Mouse (Mus musculus): ENCODE measurements around the gene Atp8b4. TPM values are rescaled to one million over a fixed set of nuclear protein-coding genes. Genes with fewer than 3 reads are reported as not detected.
A peak's percentile ranks its signal among the peaks of the same experiment; 100 is the strongest.

Atp8b4 gene
- polyA plus RNA-seq, 1 experiment: not detected

DNA sequence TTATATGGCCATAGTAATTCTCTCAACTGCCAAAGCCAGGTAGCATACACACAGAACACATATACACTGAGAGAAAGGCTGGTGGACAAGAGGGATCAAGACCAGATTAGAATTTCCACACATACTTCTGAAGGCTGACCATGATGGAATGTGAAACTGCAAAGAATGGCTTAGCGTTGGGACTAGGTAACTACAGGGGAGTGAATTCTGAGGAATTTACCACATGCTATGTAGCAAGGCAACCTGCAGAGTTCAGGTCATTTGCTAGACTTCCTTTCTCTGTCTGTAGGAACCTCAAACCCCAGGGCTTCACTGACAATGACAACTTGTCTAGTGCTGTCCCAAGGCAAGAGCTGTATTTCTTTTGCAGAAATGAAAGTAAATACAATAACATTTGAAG lies 189.4 kb downstream of the Atp8b4 start:
- Histone ChIP-seq H3K27me3 (ENCODE audit: control insufficient read depth, insufficient read depth, low read length, poor library complexity, severe bottlenecking) (no peaks in the 10 kb centered on the region), H3K9me3 (replicated peaks; ENCODE audit: control insufficient read depth, insufficient read depth, low read length, poor library complexity, severe bottlenecking) (no peaks in the 10 kb centered on the region)
- TF ChIP-seq POLR2A (IDR thresholded peaks at IDR 0.05; ENCODE audit: insufficient read depth, low read length): no peak
- no peak for TF ChIP-seq CTCF (IDR thresholded peaks at IDR 0.05; ENCODE audit: low read depth, low read length)
- no peak for TF ChIP-seq EP300 (IDR thresholded peaks at IDR 0.05; ENCODE audit: insufficient read depth, low read depth, low read length)

DNA sequence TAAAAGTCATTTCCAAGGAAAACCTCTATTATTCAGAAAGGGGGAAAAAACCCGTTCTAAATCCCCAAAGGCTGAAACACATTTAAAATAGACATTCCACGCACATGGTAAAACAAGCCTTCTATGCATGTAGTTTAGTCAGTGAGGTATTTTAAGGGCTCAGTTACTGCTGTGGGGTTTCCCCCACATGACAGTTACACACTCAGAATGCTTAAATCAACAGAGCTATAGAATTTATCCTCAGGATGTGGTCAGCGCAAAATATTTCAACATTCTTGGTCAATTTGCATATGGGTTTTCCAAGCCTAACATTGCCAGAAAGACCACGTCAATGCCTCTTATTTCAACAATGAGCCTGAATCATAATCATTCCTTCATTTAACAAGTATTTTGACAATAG lies 190.5 kb downstream of the Atp8b4 start:
- no peak overlapping the region for H3K4me3 ChIP-seq (ENCODE audit: low read depth, low read length)
- H3K9ac ChIP-seq (ENCODE audit: low read depth, poor library complexity, severe bottlenecking): no peak overlapping the region
- no peak overlapping the region for H3K27ac ChIP-seq (ENCODE audit: insufficient read depth, low read length)
- no peaks in the 10 kb centered on the region for H3K9me3 ChIP-seq (replicated peaks; ENCODE audit: control insufficient read depth, insufficient read depth, low read length, poor library complexity, severe bottlenecking)
- no peaks in the 10 kb centered on the region for H3K4me1 ChIP-seq (ENCODE audit: control insufficient read depth, insufficient read depth, low read length)
- no peaks in the 10 kb centered on the region for H3K27me3 ChIP-seq (ENCODE audit: control insufficient read depth, insufficient read depth, low read length, poor library complexity, severe bottlenecking)
- no peaks in the 10 kb centered on the region for H3K36me3 ChIP-seq (ENCODE audit: control insufficient read depth, insufficient read depth, low read length, poor library complexity, severe bottlenecking)
- no peak for TF ChIP-seq POLR2A (IDR thresholded peaks at IDR 0.05; ENCODE audit: insufficient read depth, low read length)
- no peak for TF ChIP-seq CTCF (IDR thresholded peaks at IDR 0.05; ENCODE audit: low read depth, low read length)
- no peak for TF ChIP-seq EP300 (IDR thresholded peaks at IDR 0.05; ENCODE audit: insufficient read depth, low read depth, low read length)

More for the DNA sequence above, 189.4 kb downstream of the Atp8b4 start:
- Histone ChIP-seq H3K4me3 (ENCODE audit: low read depth, low read length) (no peak overlapping the region), H3K27ac (ENCODE audit: insufficient read depth, low read length) (no peak overlapping the region), H3K36me3 (ENCODE audit: control insufficient read depth, insufficient read depth, low read length, poor library complexity, severe bottlenecking) (no peaks in the 10 kb centered on the region), H3K4me1 (ENCODE audit: control insufficient read depth, insufficient read depth, low read length) (no peaks in the 10 kb centered on the region), H3K9ac (ENCODE audit: low read depth, poor library complexity, severe bottlenecking) (no peak overlapping the region)

DNA sequence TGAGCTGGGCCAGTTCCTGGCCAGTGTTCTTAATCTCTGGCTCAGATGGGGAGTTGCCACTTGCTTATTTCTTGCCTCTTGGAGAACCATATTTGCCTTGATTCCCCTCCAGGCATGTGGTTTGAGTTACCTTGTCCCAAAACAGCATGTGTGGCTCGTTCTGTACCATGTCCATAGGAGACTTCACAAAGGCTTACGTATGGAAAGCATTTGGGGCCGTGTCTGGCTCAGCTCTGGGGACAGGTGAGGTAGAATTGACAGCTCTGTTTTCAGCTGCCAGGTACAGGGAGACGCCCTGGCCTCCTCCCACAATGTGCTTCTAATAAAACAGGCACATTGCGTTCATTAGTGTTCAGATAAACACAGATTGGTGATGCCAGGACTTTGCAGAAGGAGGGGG lies 195.9 kb downstream of the Atp8b4 start:
- TF ChIP-seq CTCF (IDR thresholded peaks at IDR 0.05; ENCODE audit: low read depth, low read length): no peak
- TF ChIP-seq POLR2A (IDR thresholded peaks at IDR 0.05; ENCODE audit: insufficient read depth, low read length): no peak
- Histone ChIP-seq H3K9me3 (replicated peaks; ENCODE audit: control insufficient read depth, insufficient read depth, low read length, poor library complexity, severe bottlenecking) (no peaks in the 10 kb centered on the region; the same call in 1 of the 2 replicates), H3K27ac (ENCODE audit: insufficient read depth, low read length) (no peak overlapping the region), H3K4me1 (ENCODE audit: control insufficient read depth, insufficient read depth, low read length) (peaks cover 3% of the 10 kb centered on the region), H3K36me3 (ENCODE audit: control insufficient read depth, insufficient read depth, low read length, poor library complexity, severe bottlenecking) (no peaks in the 10 kb centered on the region), H3K4me3 (ENCODE audit: low read depth, low read length) (no peak overlapping the region), H3K9ac (ENCODE audit: low read depth, poor library complexity, severe bottlenecking) (no peak overlapping the region), H3K27me3 (ENCODE audit: control insufficient read depth, insufficient read depth, low read length, poor library complexity, severe bottlenecking) (no peaks in the 10 kb centered on the region)

DNA sequence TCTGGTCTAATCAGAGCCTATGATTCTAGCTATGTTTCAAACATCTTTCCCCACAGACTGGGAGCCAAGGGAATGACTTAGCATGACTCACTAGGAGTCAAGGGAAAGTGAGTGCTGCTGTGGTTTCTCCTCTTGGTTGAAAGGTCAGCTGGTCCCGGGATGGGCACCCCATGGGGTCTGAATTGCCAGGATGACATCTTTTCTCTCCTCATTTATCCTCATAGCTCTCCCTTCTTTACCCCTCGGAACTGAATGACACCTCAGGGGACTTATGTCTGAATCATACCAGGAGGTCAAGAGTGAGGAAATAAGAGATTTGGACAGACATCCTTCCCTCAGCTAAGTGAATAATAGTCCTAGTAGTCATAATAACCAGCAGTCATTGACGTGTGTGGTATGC lies 197.2 kb downstream of the Atp8b4 start:
- no peaks in the 10 kb centered on the region for H3K27me3 ChIP-seq (ENCODE audit: control insufficient read depth, insufficient read depth, low read length, poor library complexity, severe bottlenecking)
- H3K27ac ChIP-seq (ENCODE audit: insufficient read depth, low read length): no peak overlapping the region
- no peaks in the 10 kb centered on the region; the same call in 1 of the 2 replicates for H3K9me3 ChIP-seq (replicated peaks; ENCODE audit: control insufficient read depth, insufficient read depth, low read length, poor library complexity, severe bottlenecking)
- H3K4me3 ChIP-seq (ENCODE audit: low read depth, low read length): no peak overlapping the region
- peaks cover 3% of the 10 kb centered on the region for H3K4me1 ChIP-seq (ENCODE audit: control insufficient read depth, insufficient read depth, low read length)
- no peak overlapping the region for H3K9ac ChIP-seq (ENCODE audit: low read depth, poor library complexity, severe bottlenecking)
- TF ChIP-seq EP300 (IDR thresholded peaks at IDR 0.05; ENCODE audit: insufficient read depth, low read depth, low read length) (no peak), POLR2A (IDR thresholded peaks at IDR 0.05; ENCODE audit: insufficient read depth, low read length) (no peak), CTCF (IDR thresholded peaks at IDR 0.05; ENCODE audit: low read depth, low read length) (no peak)
- no peaks in the 10 kb centered on the region for H3K36me3 ChIP-seq (ENCODE audit: control insufficient read depth, insufficient read depth, low read length, poor library complexity, severe bottlenecking)

DNA sequence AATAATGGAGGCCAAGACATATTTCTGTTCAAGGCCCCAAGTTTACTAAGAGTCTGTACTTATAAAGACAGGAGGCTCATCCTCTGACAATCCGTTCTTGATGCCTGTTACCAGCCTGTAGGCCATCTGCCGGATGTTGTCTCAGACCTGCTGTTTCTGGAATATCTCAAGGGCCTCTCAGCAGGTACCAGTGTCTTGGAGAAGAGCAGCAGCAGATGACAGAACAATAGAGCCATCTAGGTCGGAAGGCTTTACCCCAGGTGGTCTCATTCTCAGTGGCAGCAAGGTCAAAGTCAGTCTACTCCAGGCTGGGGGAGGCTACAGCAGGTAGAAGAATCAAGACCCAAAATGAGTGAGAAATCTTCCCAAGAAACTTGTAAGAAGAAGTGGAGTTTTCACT lies 198.1 kb downstream of the Atp8b4 start:
- no peak for TF ChIP-seq POLR2A (IDR thresholded peaks at IDR 0.05; ENCODE audit: insufficient read depth, low read length)
- TF ChIP-seq EP300 (IDR thresholded peaks at IDR 0.05; ENCODE audit: insufficient read depth, low read depth, low read length): peak; percentile 87
- Histone ChIP-seq H3K9me3 (replicated peaks; ENCODE audit: control insufficient read depth, insufficient read depth, low read length, poor library complexity, severe bottlenecking) (no peaks in the 10 kb centered on the region; the same call in 1 of the 2 replicates), H3K27me3 (ENCODE audit: control insufficient read depth, insufficient read depth, low read length, poor library complexity, severe bottlenecking) (no peaks in the 10 kb centered on the region), H3K36me3 (ENCODE audit: control insufficient read depth, insufficient read depth, low read length, poor library complexity, severe bottlenecking) (no peaks in the 10 kb centered on the region), H3K9ac (ENCODE audit: low read depth, poor library complexity, severe bottlenecking) (no peak overlapping the region), H3K4me3 (ENCODE audit: low read depth, low read length) (no peak overlapping the region), H3K4me1 (ENCODE audit: control insufficient read depth, insufficient read depth, low read length) (peaks cover 3% of the 10 kb centered on the region), H3K27ac (ENCODE audit: insufficient read depth, low read length) (no peak overlapping the region)

DNA sequence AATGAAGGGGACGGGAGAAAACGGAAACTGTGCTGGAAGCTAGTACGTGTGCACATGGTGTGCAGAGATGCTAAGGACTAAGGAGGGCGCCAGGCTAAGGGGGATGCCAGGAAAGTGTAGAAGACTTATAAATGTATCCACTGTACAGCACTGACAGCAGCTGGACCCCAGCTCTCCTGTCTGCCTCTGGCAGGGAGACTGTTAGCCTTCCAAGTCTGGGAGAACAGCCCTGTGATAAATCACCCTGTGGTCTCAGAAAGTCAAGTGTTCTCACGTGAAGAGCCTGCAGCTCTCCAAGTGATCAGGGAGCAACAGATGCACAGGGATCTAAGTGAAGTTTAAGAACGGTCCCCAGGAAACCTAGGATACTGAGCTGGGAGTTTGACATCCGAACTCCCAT lies 209.8 kb downstream of the Atp8b4 start:
- TF ChIP-seq CTCF (IDR thresholded peaks at IDR 0.05; ENCODE audit: low read depth, low read length) (no peak), EP300 (IDR thresholded peaks at IDR 0.05; ENCODE audit: insufficient read depth, low read depth, low read length) (no peak), POLR2A (IDR thresholded peaks at IDR 0.05; ENCODE audit: insufficient read depth, low read length) (no peak)
- no peaks in the 10 kb centered on the region for H3K36me3 ChIP-seq (ENCODE audit: control insufficient read depth, insufficient read depth, low read length, poor library complexity, severe bottlenecking)
- no peak overlapping the region for H3K9ac ChIP-seq (ENCODE audit: low read depth, poor library complexity, severe bottlenecking)
- H3K4me3 ChIP-seq (ENCODE audit: low read depth, low read length): no peak overlapping the region
- no peaks in the 10 kb centered on the region; the same call in 1 of the 2 replicates for H3K27me3 ChIP-seq (ENCODE audit: control insufficient read depth, insufficient read depth, low read length, poor library complexity, severe bottlenecking)
- H3K4me1 ChIP-seq (ENCODE audit: control insufficient read depth, insufficient read depth, low read length): no peaks in the 10 kb centered on the region
- H3K9me3 ChIP-seq (replicated peaks; ENCODE audit: control insufficient read depth, insufficient read depth, low read length, poor library complexity, severe bottlenecking): 0 out of 2 replicates have a peak, but pooled peaks cover 3% of the 10 kb centered on the region
- no peak overlapping the region for H3K27ac ChIP-seq (ENCODE audit: insufficient read depth, low read length)

Data from ES-Bruce4 (cell line).